Mouse (Mus musculus): ENCODE results near the gene Wdr35. TPM values are rescaled to one million over a fixed set of nuclear protein-coding genes. Genes with fewer than 3 reads are reported as not detected.

The Wdr35 gene
- 1.1 to 3.5 TPM (median 3.3 TPM) in 4 replicates for total RNA-seq (2023)

GRCm38 (mm10) chr12:8973820-8974465 lies at the start of gene Wdr35:
Gene Wdr35 (plus strand): TSS chr12:8973892.

GRCm38 (mm10) chr12:8947714-8948464 lies 25.8 kb upstream of the Wdr35 start, which contains the start of gene Matn3:
Gene Matn3 (plus strand): TSS chr12:8947929.

GRCm38 (mm10) chr12:9029888-9030723 lies 56.4 kb downstream of the Wdr35 start, which contains the start of gene Ttc32:
Gene Ttc32 (plus strand): TSS chr12:9029997.

Other genes with a start within 250 kb of the Wdr35 start
- gene Sdc1, start 202.6 kb upstream of the Wdr35 start, total RNA-seq (2023): 11.4 to 13.7 TPM (median 13.3 TPM) in 4 replicates
- gene Laptm4a, start 52.2 kb upstream of the Wdr35 start, total RNA-seq (2023): 94.7 to 103 TPM (median 99.8 TPM) in 4 replicates
- not detected in 4 replicates for gene Matn3, start 26.0 kb upstream of the Wdr35 start, total RNA-seq (2023)
- gene Ttc32, start 56.1 kb downstream of the Wdr35 start, total RNA-seq (2023): 14.7 to 17.5 TPM (median 15.9 TPM) in 4 replicates